Mouse (Mus musculus) megakaryocyte, adult 5-6 weeks (primary cell): ENCODE results near the gene Gatad2a. TPM values are rescaled to one million over a fixed set of nuclear protein-coding genes. Genes with fewer than 3 reads are reported as not detected.

ENCODE experiments used
- ATAC-seq: 2 replicates; pipeline ENCODE4 v1.8.0; 2016; ENCODE audit warnings: mild to moderate bottlenecking, inconsistent platforms; ENCODE audit not compliant: poor library complexity, severe bottlenecking
- total RNA-seq, 2 experiments: library from RNA; stranded (forward) in 1 of 2; stranded (reverse) in 1 of 2; fragments of 153-499, 151-499 nt in 1 of 2; fragments of 221-1000, 200-1000 nt in 1 of 2; gene quantifications; 2 replicates each; pipeline versions ENCODE4 v1.2.3 to v1.2.4; 2015 to 2017

Gene Gatad2a
- total RNA-seq, 2 experiments from 2014 or later, result 62.0 to 62.5 TPM

- peak; percentile 14 for ATAC-seq
Observed at GRCm38 (mm10) chr8:69902163-69903062, 93.8 kb downstream of the Gatad2a start, which contains the start of the genes Tssk6, Ndufa13 and Yjefn3. Gene Tssk6, plus strand, starts transcription at chr8:69902184. Gene Ndufa13, minus strand, starts transcription at chr8:69902558. Gene Yjefn3, minus strand, starts transcription at chr8:69902712.

DNA sequence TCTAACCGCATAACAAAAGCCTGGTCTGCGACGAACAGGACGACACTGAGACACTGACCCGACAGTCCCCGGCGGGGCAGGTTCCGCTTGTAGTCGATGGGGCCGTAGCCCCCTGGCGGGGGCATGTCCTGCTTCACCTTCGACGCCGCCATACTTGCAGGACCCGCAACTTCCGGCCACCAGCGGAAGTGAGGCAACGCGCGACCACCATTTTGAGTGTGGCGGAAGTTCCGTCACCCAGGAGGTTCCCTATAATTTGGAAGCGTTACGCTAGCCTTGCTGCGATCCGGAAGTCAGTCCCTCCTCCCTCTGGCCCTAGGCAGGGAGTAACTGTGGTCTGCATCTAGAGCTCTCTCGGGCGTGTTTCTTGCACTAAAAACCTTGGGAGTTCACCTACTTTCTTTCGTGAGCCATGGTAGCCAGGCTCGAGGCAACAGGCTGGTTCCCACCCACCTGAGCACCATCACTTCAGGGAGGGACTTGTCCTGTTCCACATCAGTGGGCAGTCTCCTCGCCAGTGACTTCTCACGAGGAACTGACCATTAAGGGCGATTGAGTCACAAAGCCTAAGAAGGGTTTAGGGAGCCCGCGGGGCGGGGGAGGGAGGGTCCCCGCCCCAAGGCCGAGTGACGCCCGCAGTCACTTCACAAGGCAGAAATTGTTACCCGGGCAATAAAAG lies 94.6 kb downstream of the Gatad2a start:
- peak; percentile 85 for ATAC-seq

GRCm38 (mm10) chr8:69900895-69901451 lies 95.2 kb downstream of the Gatad2a start:
- ATAC-seq, result no peak

DNA sequence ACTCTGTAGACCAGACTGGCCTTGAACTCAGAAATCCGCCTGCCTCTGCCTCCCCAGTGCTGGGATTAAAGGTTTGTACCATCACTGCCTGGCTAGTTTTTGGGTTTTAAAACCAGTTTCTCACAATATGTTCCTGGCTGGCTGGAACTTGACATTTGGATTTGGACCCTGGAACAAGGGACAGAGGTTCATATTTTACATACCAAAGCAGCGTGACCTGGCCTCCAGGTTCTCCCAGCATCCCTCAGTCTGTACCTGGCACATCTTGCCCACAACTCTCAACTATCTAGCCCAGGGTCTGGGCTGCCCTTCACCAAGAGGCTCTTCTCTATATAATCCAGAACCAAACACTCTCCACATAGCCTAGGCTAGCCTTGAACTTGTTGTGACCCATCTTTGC lies 96.3 kb downstream of the Gatad2a start:
- ATAC-seq, result no peak

DNA sequence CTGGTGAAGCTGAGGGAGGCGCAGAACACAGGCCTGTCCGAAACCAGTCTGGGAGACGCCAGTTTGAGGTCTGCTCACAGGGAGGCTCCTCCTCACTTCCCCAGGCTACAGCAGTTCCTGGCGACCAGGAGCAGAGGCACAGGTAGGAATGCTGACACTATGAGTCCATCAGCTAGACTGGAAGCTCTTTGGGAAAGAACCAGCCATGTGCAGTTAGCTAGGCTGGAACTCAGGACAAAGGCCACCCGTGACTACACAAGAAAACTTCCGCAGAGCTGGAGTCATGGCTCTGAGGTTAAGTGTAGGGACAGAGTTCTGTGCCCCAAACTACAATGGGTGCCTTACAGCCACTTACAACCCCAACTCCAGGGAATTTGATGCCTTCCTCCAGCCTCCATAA lies 98.3 kb downstream of the Gatad2a start:
- ATAC-seq, result no peak

GRCm38 (mm10) chr8:69895772-69896451 lies 100.3 kb downstream of the Gatad2a start:
- ATAC-seq, result no peak

DNA sequence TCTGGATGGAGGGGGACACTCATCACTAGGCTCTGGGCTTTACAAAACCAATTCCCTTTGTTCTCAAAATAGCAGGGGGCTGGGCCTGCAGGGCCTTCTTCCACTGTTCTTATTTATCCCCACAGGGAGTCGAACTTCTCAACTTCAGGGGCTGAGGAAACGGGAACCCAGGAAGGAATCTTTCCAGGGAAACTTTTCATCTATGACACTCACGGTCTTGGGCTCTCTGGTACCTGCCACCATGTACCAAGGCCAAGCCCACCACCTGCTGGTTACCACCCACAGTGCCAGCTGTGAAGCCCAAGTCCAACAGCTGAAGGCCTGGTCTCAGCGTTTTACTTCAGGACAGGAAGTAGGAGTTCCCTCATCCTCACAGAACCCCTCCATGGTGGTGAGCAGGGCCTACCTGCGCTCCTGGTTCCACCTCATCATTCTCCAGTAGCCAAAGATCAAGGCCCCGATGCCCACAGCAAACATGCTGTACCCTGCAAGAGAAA lies 101.3 kb downstream of the Gatad2a start:
- ATAC-seq, result no peak

- peak; percentile 61 for ATAC-seq
Observed at GRCm38 (mm10) chr8:69893863-69894262, 102.3 kb downstream of the Gatad2a start.

- no peak for ATAC-seq
Observed at GRCm38 (mm10) chr8:69890813-69891241, 105.4 kb downstream of the Gatad2a start.

- no peak for ATAC-seq
Observed at GRCm38 (mm10) chr8:69888902-69889301, 107.3 kb downstream of the Gatad2a start.

GRCm38 (mm10) chr8:69888244-69888866 lies 107.8 kb downstream of the Gatad2a start:
- 0 out of 2 replicates have a peak, but pooled peaks have one; percentile 31 for ATAC-seq

- ATAC-seq, result peak; percentile 41; the same call in 1 of the 2 replicates
Observed at GRCm38 (mm10) chr8:69887289-69888243, 108.6 kb downstream of the Gatad2a start, which contains the start of gene Cilp2. Gene Cilp2, minus strand, starts transcription at chr8:69887687.

DNA sequence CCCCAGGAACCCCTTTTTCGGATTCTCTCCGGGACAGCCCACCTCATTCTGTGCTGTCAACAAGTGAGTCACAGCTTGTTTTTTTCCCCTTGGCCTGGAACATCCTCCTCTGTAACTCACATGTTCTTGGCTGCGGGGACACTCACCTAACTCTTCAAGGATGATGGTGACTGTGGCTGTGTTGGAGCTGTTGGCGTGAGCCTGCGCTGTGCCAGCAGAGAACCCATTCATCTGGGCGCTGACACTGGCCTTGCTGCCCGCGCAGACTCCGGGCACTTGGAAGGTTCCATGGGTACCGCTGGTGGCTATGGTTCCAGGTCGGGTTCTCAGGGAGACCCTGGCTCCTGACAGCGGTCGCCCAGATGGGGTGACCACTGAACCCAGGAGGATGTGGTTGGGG lies 112.0 kb downstream of the Gatad2a start:
- ATAC-seq, result no peak

DNA sequence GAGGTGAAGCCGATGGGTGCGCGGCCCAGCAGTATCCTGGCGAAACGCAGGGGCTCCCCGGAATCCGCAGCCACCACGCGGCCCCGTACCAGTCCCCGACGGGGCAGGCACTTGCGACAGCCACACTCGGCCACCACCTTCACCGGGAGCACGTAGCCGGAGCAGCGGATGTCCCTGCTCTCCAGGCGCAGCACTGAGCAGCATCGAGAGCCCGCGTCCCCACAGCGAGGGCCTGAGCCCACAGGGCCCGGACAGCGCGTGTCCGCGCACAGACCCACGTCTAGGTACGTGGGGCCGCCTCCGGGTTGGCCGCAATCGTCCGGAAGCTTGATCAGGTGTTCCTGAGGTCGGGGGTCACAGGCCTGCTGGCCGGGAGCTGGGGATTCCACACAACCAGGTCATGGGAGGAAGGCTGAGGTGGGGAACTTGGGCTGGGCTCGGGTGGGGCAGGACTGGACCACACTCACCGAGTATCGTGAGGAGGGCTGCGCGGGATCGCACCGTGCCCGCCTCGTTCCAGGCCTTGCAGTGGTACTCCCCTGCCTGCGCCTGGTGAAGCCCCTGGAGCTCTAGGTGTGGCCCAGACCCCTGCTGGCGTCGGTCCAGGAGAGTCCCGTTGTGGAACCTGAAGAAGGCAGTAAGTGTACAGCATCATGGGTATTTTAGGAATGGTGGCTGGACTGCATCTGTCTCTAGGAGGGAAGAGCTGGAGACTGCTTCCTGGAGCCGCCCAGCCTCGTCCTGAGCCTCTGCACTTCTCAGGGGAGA lies 113.2 kb downstream of the Gatad2a start:
- no peak for ATAC-seq

GRCm38 (mm10) chr8:69882021-69882756 lies 114.0 kb downstream of the Gatad2a start:
- ATAC-seq, result no peak

- no peak for ATAC-seq
Observed at GRCm38 (mm10) chr8:69881261-69881865, 114.8 kb downstream of the Gatad2a start.

DNA sequence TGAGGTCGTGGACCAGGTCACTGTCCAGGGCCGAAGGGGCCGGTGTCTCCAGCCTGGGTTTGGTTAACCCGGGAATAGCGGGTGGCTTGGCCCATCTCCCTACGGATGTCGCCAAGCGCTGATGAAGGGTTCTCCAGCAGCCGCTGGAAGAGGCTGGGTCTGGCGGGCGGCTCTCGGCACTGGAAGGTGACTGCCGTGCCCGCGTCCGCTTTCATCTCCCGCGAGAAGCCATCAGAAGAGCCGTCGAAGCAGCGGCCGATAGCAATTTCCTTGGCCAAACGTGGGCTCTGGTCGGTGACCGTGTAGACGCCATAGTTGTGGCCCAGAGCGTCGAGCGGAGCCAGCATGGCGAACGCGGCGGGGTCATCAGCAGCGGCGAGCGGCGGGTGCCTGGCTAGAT lies 115.3 kb downstream of the Gatad2a start:
- ATAC-seq, result no peak
